Mouse (Mus musculus): ENCODE measurements at regions not wholly inside any gene's neighbourhood (a gene's known extent, or its start where the extent isn't known, plus 50 kb on each side); places are given as distances from the start of the nearest gene placed in this dataset.

DNA sequence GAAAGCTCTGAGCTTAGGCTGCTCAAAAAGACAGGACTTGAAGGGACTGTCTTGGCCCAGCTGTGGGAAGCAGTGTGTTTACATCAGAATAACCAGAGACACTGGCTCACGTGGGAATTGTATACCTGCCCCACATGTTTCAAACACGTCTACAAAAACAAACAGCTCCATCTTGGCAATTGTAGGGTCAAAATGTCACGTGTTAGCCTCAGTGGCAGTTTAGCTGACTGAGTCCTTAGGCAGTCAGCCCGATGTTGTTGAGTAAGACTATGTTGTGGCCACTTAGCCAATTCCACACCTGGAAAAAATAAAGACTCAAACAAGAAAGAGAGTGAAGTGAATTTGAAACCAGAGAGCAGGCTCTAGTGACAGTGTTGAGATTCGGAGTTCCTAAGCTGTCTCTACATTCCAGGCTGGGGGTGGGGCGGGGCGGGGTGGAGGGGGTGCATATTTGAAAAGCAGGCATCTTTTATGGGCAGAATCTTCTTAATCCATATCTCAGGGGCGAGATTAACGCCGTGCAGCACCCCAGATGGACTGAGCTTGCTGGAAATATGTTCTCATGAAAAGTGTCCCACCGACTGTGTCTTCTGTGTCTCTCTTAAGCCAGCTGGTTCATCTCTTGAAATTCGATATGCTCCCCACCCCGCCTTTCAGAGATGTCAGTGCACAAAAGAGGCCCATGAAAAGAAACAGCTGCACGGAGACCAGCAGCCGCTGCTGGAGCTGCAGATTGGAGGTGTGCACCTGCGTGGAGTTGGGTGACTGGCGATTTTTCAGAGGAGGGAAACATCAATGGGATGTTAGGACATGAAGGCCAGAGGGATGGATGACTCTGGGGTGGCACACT lies 116.3 kb downstream of the Slc4a3 start:
- H3K4me1 ChIP-seq (ENCODE audit: control insufficient read depth, insufficient read depth, insufficient read length, low read length) = no peaks in the 10 kb centered on the region
- H3K4me3 ChIP-seq (ENCODE audit: low read depth, low read length) = no peak overlapping the region
- no peak for TF ChIP-seq CTCF (IDR thresholded peaks at IDR 0.05; ENCODE audit: extremely low read depth, insufficient read length, insufficient replicate concordance, low read depth, low read length)
- TF ChIP-seq POLR2A (IDR thresholded peaks at IDR 0.05; ENCODE audit: low read depth, low read length) = no peak
- WGBS = 25% methylated on average over 17 of the region's 17 CpGs
- H3K36me3 ChIP-seq (ENCODE audit: control insufficient read depth, insufficient read depth, low read length) = no peaks in the 10 kb centered on the region
- H3K27ac ChIP-seq (ENCODE audit: insufficient read depth, low read depth, low read length) = no peak overlapping the region
- H3K27me3 ChIP-seq (ENCODE audit: control insufficient read depth, insufficient read depth, low read length) = no peaks in the 10 kb centered on the region

DNA sequence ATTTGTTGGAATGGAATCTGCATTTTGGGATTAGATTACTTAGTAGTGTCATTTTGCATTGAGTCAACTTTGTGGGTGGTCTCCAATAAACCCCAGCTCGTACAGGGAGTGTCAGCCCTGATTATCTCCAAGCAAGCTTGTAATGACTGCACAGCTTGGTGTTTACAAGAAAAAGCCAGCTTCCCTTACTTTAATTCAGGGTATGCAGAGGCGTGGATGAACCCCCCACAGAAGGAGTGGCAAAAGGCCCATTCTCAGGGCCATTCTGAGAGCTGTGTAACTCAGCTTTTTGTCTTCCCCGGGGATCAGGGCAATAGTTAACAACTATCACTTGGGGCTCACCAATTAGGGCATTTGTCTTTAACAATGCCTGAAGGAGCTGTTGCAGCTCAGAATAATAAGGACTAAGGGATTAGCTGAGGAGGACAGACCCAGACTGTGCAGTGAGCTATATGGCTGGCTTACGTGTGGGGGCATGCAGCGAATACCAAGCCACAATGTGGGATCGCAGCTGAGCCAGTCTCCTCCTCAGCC lies 121.7 kb downstream of the Slc4a3 start:
- Histone ChIP-seq H3K4me3 (ENCODE audit: low read depth, low read length) (no peak overlapping the region), H3K4me1 (ENCODE audit: control insufficient read depth, insufficient read depth, insufficient read length, low read length) (no peaks in the 10 kb centered on the region), H3K27ac (ENCODE audit: insufficient read depth, low read depth, low read length) (no peak overlapping the region), H3K36me3 (ENCODE audit: control insufficient read depth, insufficient read depth, low read length) (no peaks in the 10 kb centered on the region), H3K27me3 (ENCODE audit: control insufficient read depth, insufficient read depth, low read length) (no peaks in the 10 kb centered on the region)
- no peak for TF ChIP-seq CTCF (IDR thresholded peaks at IDR 0.05; ENCODE audit: extremely low read depth, insufficient read length, insufficient replicate concordance, low read depth, low read length)
- no peak for TF ChIP-seq POLR2A (IDR thresholded peaks at IDR 0.05; ENCODE audit: low read depth, low read length)
- WGBS = 69% methylated on average over 6 of the region's 6 CpGs

DNA sequence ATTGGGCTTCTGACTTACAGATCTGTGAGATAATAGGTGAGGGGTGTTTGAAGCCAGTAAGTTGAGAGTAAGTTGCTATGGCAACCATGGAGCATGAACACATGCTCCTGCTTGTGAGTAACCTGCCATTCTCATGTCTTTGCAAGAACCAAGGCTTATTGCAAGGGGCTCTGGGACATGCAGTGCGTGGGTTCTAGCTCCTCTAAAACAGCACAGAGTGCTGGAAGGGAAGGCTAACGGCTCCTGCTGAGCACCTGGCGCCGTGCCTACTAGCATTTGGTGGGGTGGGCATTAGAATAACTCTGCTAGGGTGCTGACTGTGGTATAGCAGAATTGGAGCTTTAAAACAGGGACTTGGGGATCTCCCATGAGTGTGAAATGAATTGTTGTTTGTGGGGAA lies 130.2 kb downstream of the Slc4a3 start:
- Histone ChIP-seq H3K36me3 (ENCODE audit: control insufficient read depth, insufficient read depth, low read length) (no peaks in the 10 kb centered on the region), H3K4me1 (ENCODE audit: control insufficient read depth, insufficient read depth, insufficient read length, low read length) (no peaks in the 10 kb centered on the region), H3K4me3 (ENCODE audit: low read depth, low read length) (no peak overlapping the region), H3K27ac (ENCODE audit: insufficient read depth, low read depth, low read length) (no peak overlapping the region), H3K27me3 (ENCODE audit: control insufficient read depth, insufficient read depth, low read length) (no peaks in the 10 kb centered on the region)
- 91% methylated on average over 4 of the region's 4 CpGs for WGBS
- TF ChIP-seq POLR2A (IDR thresholded peaks at IDR 0.05; ENCODE audit: low read depth, low read length) (no peak), CTCF (IDR thresholded peaks at IDR 0.05; ENCODE audit: extremely low read depth, insufficient read length, insufficient replicate concordance, low read depth, low read length) (no peak)

DNA sequence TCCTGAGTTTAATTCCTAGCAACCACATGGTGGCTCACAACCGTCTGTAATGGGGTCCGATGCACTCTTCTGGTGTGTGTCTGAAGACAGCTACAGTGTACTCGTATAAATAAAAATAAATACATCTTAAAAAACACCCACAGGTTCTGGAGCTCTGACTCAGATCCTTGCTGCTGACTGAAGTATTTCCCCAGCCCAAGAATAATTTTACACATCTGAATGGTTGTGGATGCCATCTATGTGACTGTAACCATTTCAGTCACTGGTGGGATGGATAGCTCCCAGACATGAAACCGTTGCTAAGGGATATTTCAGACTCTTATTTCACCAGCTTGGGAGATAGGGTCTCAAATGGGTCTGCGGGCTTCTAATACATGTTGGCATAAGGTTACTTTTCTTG lies 131.6 kb downstream of the Slc4a3 start:
- Histone ChIP-seq H3K27me3 (ENCODE audit: control insufficient read depth, insufficient read depth, low read length) (no peaks in the 10 kb centered on the region), H3K4me3 (ENCODE audit: low read depth, low read length) (no peak overlapping the region), H3K4me1 (ENCODE audit: control insufficient read depth, insufficient read depth, insufficient read length, low read length) (no peaks in the 10 kb centered on the region), H3K27ac (ENCODE audit: insufficient read depth, low read depth, low read length) (no peak overlapping the region), H3K36me3 (ENCODE audit: control insufficient read depth, insufficient read depth, low read length) (no peaks in the 10 kb centered on the region)
- 73% methylated on average over 5 of the region's 5 CpGs for WGBS
- no peak for TF ChIP-seq POLR2A (IDR thresholded peaks at IDR 0.05; ENCODE audit: low read depth, low read length)
- no peak for TF ChIP-seq CTCF (IDR thresholded peaks at IDR 0.05; ENCODE audit: extremely low read depth, insufficient read length, insufficient replicate concordance, low read depth, low read length)

DNA sequence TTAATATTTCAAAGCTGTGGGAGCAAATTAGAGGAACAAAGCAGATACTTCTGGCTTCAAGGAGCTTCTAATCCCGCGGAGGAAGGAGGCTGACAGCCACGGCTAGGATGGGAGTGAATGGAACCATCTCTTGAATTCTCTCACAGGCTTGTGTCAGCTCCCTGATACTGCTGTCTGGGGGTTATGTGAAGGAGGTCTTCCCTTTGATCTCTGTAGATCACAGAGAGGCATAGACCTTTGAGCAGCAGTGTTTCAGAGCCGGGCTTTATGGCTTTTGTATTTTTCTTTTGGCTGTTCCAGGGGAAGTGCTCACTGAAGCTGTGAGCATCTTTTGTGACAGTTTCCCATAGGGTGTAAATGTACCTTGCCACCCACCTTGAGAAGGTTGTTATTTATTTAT lies 132.2 kb downstream of the Slc4a3 start:
- Histone ChIP-seq H3K27ac (ENCODE audit: insufficient read depth, low read depth, low read length) (no peak overlapping the region), H3K4me3 (ENCODE audit: low read depth, low read length) (no peak overlapping the region), H3K27me3 (ENCODE audit: control insufficient read depth, insufficient read depth, low read length) (no peaks in the 10 kb centered on the region), H3K36me3 (ENCODE audit: control insufficient read depth, insufficient read depth, low read length) (no peaks in the 10 kb centered on the region), H3K4me1 (ENCODE audit: control insufficient read depth, insufficient read depth, insufficient read length, low read length) (no peaks in the 10 kb centered on the region)
- 66% methylated on average over 4 of the region's 4 CpGs for WGBS
- TF ChIP-seq CTCF (IDR thresholded peaks at IDR 0.05; ENCODE audit: extremely low read depth, insufficient read length, insufficient replicate concordance, low read depth, low read length) (no peak), POLR2A (IDR thresholded peaks at IDR 0.05; ENCODE audit: low read depth, low read length) (no peak)

DNA sequence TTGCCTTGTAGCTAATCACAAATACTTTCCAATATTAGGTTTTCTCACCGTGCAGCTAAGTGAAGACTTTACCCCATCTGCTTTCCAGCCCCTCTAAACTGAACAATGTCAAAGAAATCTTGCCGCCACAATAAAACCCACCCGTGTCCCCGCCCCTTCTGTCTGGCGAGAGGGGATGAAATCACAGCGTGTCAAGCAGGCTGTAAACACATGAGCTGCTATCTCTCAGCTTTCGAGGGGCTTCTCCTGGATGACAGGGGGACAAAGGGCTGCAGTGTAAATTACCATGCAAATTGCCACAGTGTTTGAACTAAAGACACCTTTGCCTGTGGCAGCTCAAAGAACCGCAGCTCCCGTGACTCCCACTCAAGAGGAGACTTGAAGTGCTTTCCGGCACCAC lies 134.3 kb downstream of the Slc4a3 start:
- WGBS = 28% methylated on average over 10 of the region's 10 CpGs

DNA sequence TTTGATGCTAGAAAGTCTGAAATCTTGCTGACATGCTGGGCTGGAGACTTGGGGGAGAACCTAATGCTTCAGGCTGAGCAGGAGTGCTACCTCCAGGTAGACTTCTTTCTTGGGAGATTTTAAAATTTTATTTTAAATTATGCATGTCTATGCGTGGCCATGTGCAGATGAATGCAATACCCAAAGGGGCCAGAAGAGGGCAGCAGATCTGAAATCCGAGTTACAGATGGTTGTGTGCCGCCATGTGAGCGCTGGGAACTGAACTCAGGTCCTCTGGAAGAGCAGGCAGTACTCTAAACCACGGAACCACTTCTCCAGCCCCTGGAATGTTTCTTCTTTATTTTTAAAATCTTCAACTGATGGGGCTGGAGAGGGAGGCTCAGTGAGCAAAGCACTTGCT lies 135.8 kb downstream of the Slc4a3 start:
- no peaks in the 10 kb centered on the region for H3K4me1 ChIP-seq (ENCODE audit: control insufficient read depth, insufficient read depth, insufficient read length, low read length)
- WGBS = 89% methylated on average over 5 of the region's 5 CpGs
- H3K27me3 ChIP-seq (ENCODE audit: control insufficient read depth, insufficient read depth, low read length) = no peaks in the 10 kb centered on the region
- no peak overlapping the region for H3K4me3 ChIP-seq (ENCODE audit: low read depth, low read length)
- TF ChIP-seq CTCF (IDR thresholded peaks at IDR 0.05; ENCODE audit: extremely low read depth, insufficient read length, insufficient replicate concordance, low read depth, low read length) = peak; percentile 24; the same call in 1 of the 2 replicates
- TF ChIP-seq POLR2A (IDR thresholded peaks at IDR 0.05; ENCODE audit: low read depth, low read length) = no peak
- no peak overlapping the region for H3K27ac ChIP-seq (ENCODE audit: insufficient read depth, low read depth, low read length)
- no peaks in the 10 kb centered on the region for H3K36me3 ChIP-seq (ENCODE audit: control insufficient read depth, insufficient read depth, low read length)

More for the DNA sequence above, 134.3 kb downstream of the Slc4a3 start:
- H3K27me3 ChIP-seq (ENCODE audit: control insufficient read depth, insufficient read depth, low read length) = no peaks in the 10 kb centered on the region
- no peak overlapping the region for H3K27ac ChIP-seq (ENCODE audit: insufficient read depth, low read depth, low read length)
- no peaks in the 10 kb centered on the region for H3K36me3 ChIP-seq (ENCODE audit: control insufficient read depth, insufficient read depth, low read length)
- no peaks in the 10 kb centered on the region for H3K4me1 ChIP-seq (ENCODE audit: control insufficient read depth, insufficient read depth, insufficient read length, low read length)
- H3K4me3 ChIP-seq (ENCODE audit: low read depth, low read length) = no peak overlapping the region
- no peak for TF ChIP-seq CTCF (IDR thresholded peaks at IDR 0.05; ENCODE audit: extremely low read depth, insufficient read length, insufficient replicate concordance, low read depth, low read length)
- no peak for TF ChIP-seq POLR2A (IDR thresholded peaks at IDR 0.05; ENCODE audit: low read depth, low read length)
